Mouse (Mus musculus) liver, postnatal 0 days (tissue): ENCODE results near the gene Upk1a. TPM values are rescaled to one million over a fixed set of nuclear protein-coding genes. Genes with fewer than 3 reads are reported as not detected.
A peak's percentile ranks its signal among the peaks of the same experiment; 100 is the strongest.

Experiments
- ATAC-seq: fragments of 200-750 bp; cut with Nextera tagmentation; 2 replicates; pipeline ENCODE4 v1.8.0; 2017; ENCODE audit warnings: mild to moderate bottlenecking, moderate library complexity
- DNase-seq: peaks from one replicate; pipeline ENCODE4 v3.0.0-alpha.2; 2016
- H3K27ac ChIP-seq: fragments of 300-500 bp; sonication (generic); 2 replicates; pipeline ENCODE4 v1.5.1; 2014; ENCODE audit warnings: antibody characterized with exemption, moderate library complexity, mild to moderate bottlenecking, low read depth
- H3K27me3 ChIP-seq: fragments of 300-500 bp; sonication (generic); 2 replicates; pipeline ENCODE4 v1.6.1; 2014; ENCODE audit warnings: low read length, control low read depth, mixed read lengths; ENCODE audit not compliant: insufficient read depth
- H3K36me3 ChIP-seq: fragments of 300-500 bp; sonication (generic); replicated peaks from 2 replicates; pipeline ENCODE4 v1.6.1; 2014; ENCODE audit warnings: mild to moderate bottlenecking, control low read depth, low read length, moderate library complexity, mixed read lengths; ENCODE audit not compliant: insufficient read depth
- H3K4me1 ChIP-seq: fragments of 300-500 bp; sonication (generic); 2 replicates; pipeline ENCODE4 v1.6.1; 2014; ENCODE audit warnings: antibody characterized with exemption, mild to moderate bottlenecking, control low read depth; ENCODE audit not compliant: insufficient read depth
- H3K4me2 ChIP-seq: fragments of 300-500 bp; sonication (generic); 2 replicates; pipeline ENCODE4 v1.6.1; 2014; ENCODE audit warnings: low read depth, mild to moderate bottlenecking, low read length, moderate library complexity, mixed read lengths
- H3K4me3 ChIP-seq: fragments of 300-500 bp; sonication (generic); 2 replicates; pipeline ENCODE4 v1.5.1; 2014; ENCODE audit warnings: low read depth, low read length
- H3K9ac ChIP-seq: fragments of 300-500 bp; sonication (generic); replicated peaks from 2 replicates; pipeline ENCODE4 v1.6.1; 2014; ENCODE audit warnings: mild to moderate bottlenecking, moderate library complexity
- H3K9me3 ChIP-seq: fragments of 300-500 bp; sonication (generic); 2 replicates; pipeline ENCODE4 v1.6.1; 2016; ENCODE audit warnings: mild to moderate bottlenecking, control low read depth, low read length, mixed read lengths
- CTCF ChIP-seq: sonication (generic); IDR thresholded peaks from 2 replicates; pipeline ENCODE4 v1.5.1; 2016; ENCODE audit warnings: antibody characterized with exemption, low read depth
- EP300 ChIP-seq: IDR thresholded peaks from 2 replicates; pipeline ENCODE4 v1.6.1; 2016; ENCODE audit warnings: antibody characterized with exemption, low read depth, mild to moderate bottlenecking
- WGBS: fragments of 180-500 bp; shearing (Covaris S2); extraction: QIAGEN DNeasy Blood & Tissue Kit; methylation state at CpG from one replicate; pipeline ENCODE4 v1.1.7; 2014; ENCODE audit not compliant: insufficient replicate concordance; 5-methylcytosine and 5-hydroxymethylcytosine counted together
- polyA plus RNA-seq: library from polyadenylated mRNA; unstranded; fragments of >200 nt; fragmentation: Nextera tagmentation; extraction: Ambion mirVana; gene quantifications from 2 replicates; pipeline ENCODE4 v1.2.1, GENCODE M21; 2015

The Upk1a gene
- polyA plus RNA-seq, 1 experiment from 2014 or later, result 0.07 TPM

DNA sequence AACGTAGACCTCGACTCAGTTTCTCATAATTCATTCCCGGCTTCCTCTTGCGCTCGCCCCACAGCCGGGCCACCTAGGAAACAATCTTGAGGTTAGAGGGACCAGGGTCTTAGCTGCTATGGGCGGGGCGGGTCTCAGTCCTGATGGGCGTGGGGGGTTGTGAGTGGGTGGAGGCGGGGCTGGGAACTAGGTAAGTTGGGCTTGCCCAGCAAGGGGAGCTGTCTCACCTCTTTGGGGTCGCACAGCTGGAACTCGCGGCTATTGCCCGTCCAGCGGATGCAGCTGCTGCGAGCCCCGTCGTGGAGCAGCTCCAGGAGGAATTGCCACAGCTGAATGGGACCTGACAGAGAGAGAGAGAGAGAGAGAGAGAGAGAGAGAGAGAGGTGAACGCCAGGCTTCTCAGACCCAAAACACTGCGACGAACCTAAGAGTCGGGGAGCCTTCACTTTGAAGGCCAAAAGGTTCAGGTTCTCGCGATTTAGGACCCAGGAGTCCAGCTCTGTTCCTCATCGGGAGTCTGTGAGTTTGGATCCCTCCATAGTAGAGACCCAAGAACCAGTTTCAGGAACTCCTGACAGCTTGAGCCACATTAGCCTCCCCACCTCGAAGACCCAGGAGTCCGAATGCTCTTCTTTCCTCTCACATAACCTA, 21.2 kb upstream of the Upk1a start:
- Histone ChIP-seq H3K9me3 (no peaks in the 10 kb centered on the region), H3K9ac (no peak overlapping the region), H3K4me3 (no peak overlapping the region), H3K27me3 (peaks cover 49% of the 10 kb centered on the region), H3K27ac (no peak overlapping the region), H3K4me1 (peaks cover 6% of the 10 kb centered on the region), H3K36me3 (no peaks in the 10 kb centered on the region), H3K4me2 (no peak overlapping the region; the same call in 1 of the 2 replicates)
- DNase-seq (no peak), ATAC-seq (no peak)
- WGBS, result 8% methylated on average over 27 of the region's 27 CpGs
- no peak for TF ChIP-seq EP300
- no peak for TF ChIP-seq CTCF

DNA sequence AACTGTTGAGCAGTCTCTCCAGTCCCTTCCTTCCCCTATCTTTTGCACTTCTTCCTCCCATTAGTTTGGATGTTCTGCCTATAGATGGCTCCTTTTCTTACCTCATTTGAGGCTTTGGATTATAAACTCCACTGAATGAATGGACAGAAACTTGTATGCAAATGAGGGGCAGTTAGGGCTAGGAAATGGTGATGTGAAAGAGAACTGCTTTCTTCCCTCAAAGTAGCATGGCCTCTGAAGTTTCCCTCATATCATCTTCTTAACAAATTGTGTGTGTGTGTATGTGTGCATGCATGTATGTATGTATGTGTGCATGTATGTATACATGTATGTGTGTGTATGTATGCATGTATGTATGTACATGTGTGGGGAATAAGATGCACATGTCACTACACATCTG, 16.4 kb upstream of the Upk1a start:
- no peak for ATAC-seq
- DNase-seq, result no peak
- peaks cover 11% of the 10 kb centered on the region; the same call in 1 of the 2 replicates for H3K4me1 ChIP-seq
- H3K27ac ChIP-seq, result no peak overlapping the region
- H3K9ac ChIP-seq, result no peak overlapping the region
- no peak overlapping the region for H3K4me3 ChIP-seq
- no peak for TF ChIP-seq EP300
- TF ChIP-seq CTCF, result no peak
- no peaks in the 10 kb centered on the region; the same call in 1 of the 2 replicates for H3K36me3 ChIP-seq
- H3K9me3 ChIP-seq, result no peaks in the 10 kb centered on the region
- H3K27me3 ChIP-seq, result peaks cover 23% of the 10 kb centered on the region
- no peak overlapping the region for H3K4me2 ChIP-seq

GRCm38 (mm10) chr7:30626647-30627046, 14.0 kb upstream of the Upk1a start:
- TF ChIP-seq CTCF (no peak), EP300 (no peak)
- ATAC-seq, result no peak
- H3K27ac ChIP-seq, result no peak overlapping the region
- no peak overlapping the region for H3K4me3 ChIP-seq
- H3K27me3 ChIP-seq, result 0 out of 2 replicates have a peak, but pooled peaks cover 9% of the 10 kb centered on the region
- H3K36me3 ChIP-seq, result peaks cover 22% of the 10 kb centered on the region
- no peaks in the 10 kb centered on the region for H3K9me3 ChIP-seq
- DNase-seq, result no peak
- peaks cover 11% of the 10 kb centered on the region; the same call in 1 of the 2 replicates for H3K4me1 ChIP-seq
- peak overlapping the region; percentile 69; the same call in 1 of the 2 replicates for H3K4me2 ChIP-seq
- no peak overlapping the region for H3K9ac ChIP-seq
- WGBS, result 80% methylated on average over 5 of the region's 5 CpGs

DNA sequence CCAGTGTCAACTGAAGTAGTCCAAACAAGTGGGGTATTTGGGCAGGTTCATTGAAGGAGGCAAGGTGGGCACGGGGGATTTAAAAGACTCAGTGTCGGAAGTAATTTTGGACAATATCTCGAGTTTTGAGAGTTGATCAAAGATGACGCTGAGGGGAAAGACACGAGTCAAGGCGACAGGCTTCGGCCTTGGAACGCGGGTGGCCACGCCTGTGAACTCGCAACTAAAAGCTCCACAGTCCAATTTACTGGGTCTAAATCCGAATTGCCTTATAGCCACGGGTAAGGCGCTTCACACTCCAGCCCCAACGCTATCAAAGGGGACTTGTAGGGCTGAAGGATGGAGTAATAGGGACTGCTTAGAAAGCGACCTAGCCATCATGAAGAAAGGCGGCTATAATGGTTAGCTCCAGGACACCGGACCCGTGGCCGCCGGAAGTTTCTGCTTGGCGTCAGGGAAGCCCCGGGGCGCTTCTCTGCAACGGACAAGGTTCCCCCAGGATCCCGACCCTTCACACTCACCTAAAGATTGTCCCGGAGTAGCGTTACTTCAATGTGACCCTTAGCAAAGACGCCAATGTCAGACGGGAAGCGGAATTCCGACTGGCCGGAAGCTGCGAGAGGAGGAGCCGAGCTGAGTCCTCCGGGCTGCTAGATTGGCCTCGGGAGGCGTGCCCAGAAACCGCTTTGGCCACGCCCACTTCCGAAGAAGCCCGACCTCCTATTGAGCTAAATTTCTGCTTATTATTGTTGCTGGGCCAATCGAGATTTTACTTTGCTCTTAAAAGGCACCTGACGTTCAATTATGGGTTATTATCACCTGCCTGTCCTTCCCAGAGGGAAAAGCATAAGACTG, 13.1 kb upstream of the Upk1a start, which contains the start of gene Cox6b1:
TSS of gene Cox6b1 (minus strand) at position 622 of the 855 bp plus-strand sequence.
- 1% methylated on average over 44 of the region's 44 CpGs for WGBS
- ATAC-seq, result peak; percentile 94
- Histone ChIP-seq H3K4me1 (peaks cover 15% of the 10 kb centered on the region; the same call in 1 of the 2 replicates), H3K4me3 (peak within 1 kb of the TSS; percentile 79), H3K4me2 (peak within 1 kb of the TSS; percentile 81), H3K9ac (peak within 1 kb of the TSS; percentile 81), H3K36me3 (peaks cover 25% of the 10 kb centered on the region), H3K27ac (peak within 1 kb of the TSS; percentile 82), H3K9me3 (no peaks in the 10 kb centered on the region), H3K27me3 (0 out of 2 replicates have a peak, but pooled peaks cover 5% of the 10 kb centered on the region)
- peak; percentile 93 for DNase-seq
- TF ChIP-seq CTCF (no peak), EP300 (no peak)

DNA sequence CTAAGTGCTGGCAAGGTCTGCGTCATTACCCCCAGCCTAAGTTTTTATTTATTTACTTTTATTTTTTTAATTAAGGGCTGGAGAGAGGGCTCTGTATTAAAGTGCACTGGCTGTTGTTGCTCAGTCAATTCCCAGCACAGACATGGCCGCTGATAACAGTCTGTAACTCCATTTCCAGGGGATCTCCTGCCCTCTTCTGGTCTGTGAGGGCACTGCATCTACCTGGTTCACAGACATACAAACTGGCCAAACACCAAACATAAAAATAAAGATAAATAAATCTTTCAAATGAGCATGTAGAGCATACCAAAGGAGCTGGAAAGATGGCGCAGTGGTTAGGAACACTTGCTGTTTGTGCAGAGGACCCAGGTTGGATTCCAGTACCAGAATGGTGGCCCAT, 6.6 kb upstream of the Upk1a start:
- Histone ChIP-seq H3K27ac (no peak overlapping the region), H3K9ac (no peak overlapping the region), H3K4me2 (no peak overlapping the region), H3K4me3 (no peak overlapping the region), H3K9me3 (no peaks in the 10 kb centered on the region), H3K4me1 (peaks cover 6% of the 10 kb centered on the region; the same call in 1 of the 2 replicates), H3K36me3 (peaks cover 55% of the 10 kb centered on the region), H3K27me3 (no peaks in the 10 kb centered on the region)
- 78% methylated on average over 3 of the region's 3 CpGs for WGBS
- DNase-seq (peak; percentile 57), ATAC-seq (no peak)
- TF ChIP-seq CTCF, result peak; percentile 68
- no peak for TF ChIP-seq EP300

DNA sequence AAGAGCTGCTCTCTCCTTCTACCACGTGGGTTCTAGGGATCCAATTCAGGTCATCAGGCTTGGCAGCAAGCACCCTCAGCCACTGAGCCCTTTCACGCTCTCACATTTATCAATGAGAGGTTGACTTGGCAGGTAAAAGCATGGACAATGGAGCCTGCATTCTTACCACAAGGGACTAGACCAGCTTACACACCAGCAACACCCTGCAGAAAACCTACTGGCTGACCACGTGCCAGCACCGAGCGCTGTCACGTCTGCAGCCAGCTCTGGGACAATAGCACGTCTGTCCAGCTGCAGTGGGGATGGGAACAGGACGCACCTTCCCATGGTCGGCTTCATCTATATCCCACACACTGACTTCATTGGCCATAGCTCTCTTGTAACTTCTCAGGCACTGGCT, 6.0 kb upstream of the Upk1a start:
- no peak for TF ChIP-seq CTCF
- H3K4me2 ChIP-seq, result no peak overlapping the region
- H3K36me3 ChIP-seq, result peaks cover 52% of the 10 kb centered on the region

More for the DNA sequence above, 6.0 kb upstream of the Upk1a start:
- Histone ChIP-seq H3K4me1 (peaks cover 6% of the 10 kb centered on the region; the same call in 1 of the 2 replicates), H3K9ac (no peak overlapping the region), H3K27ac (no peak overlapping the region), H3K9me3 (no peaks in the 10 kb centered on the region), H3K4me3 (no peak overlapping the region), H3K27me3 (no peaks in the 10 kb centered on the region)
- 91% methylated on average over 9 of the region's 9 CpGs for WGBS
- DNase-seq (peak; percentile 12), ATAC-seq (no peak)
